Mouse (Mus musculus) myocyte (in vitro differentiated cells): ENCODE measurements around the gene A930017K11Rik. TPM values are rescaled to one million over a fixed set of nuclear protein-coding genes. Genes with fewer than 3 reads are reported as not detected.

Source experiments
- H3K27me3 ChIP-seq: one replicate; pipeline ENCODE4 v1.6.1; 2011; ENCODE audit not compliant: control insufficient read depth, insufficient read depth, insufficient read length
- H3K36me3 ChIP-seq: one replicate; pipeline ENCODE4 v1.6.1; 2011; ENCODE audit not compliant: control insufficient read depth, insufficient read depth
- H3K4me2 ChIP-seq: one replicate; pipeline ENCODE4 v1.6.1; 2011; ENCODE audit warnings: low read depth, control low read depth
- H3K4me3 ChIP-seq: one replicate; pipeline ENCODE4 v1.5.1; 2011; ENCODE audit warnings: mild to moderate bottlenecking, control low read depth, moderate library complexity
- H3K79me2 ChIP-seq: one replicate; pipeline ENCODE4 v1.6.1; 2011; ENCODE audit not compliant: control insufficient read depth, insufficient read depth
- H3ac ChIP-seq: one replicate; pipeline ENCODE4 v1.6.1; 2011; ENCODE audit not compliant: control insufficient read depth, insufficient read length
- CEBPB ChIP-seq: IDR thresholded peaks from 2 replicates; pipeline ENCODE4 v1.6.1; 2011; ENCODE audit warnings: mild to moderate bottlenecking, moderate library complexity; ENCODE audit not compliant: poor library complexity, insufficient read depth, severe bottlenecking
- E2F4 ChIP-seq: IDR thresholded peaks from one replicate; pipeline ENCODE4 v1.6.1; 2011; ENCODE audit warnings: mild to moderate bottlenecking, control low read depth, moderate library complexity; ENCODE audit not compliant: insufficient read depth
- MAX ChIP-seq: IDR thresholded peaks from one replicate; pipeline ENCODE4 v1.6.1; 2011; ENCODE audit warnings: low read depth, mild to moderate bottlenecking, control low read depth
- MYOD1 ChIP-seq, 3 experiments: IDR thresholded peaks; one replicate each; pipeline ENCODE4 v1.6.1; 2011; ENCODE audit warnings: control low read depth in 2 of 3, low read depth in 2 of 3, mild to moderate bottlenecking in 2 of 3, moderate library complexity in 1 of 3; ENCODE audit not compliant: insufficient read length in 2 of 3, control insufficient read depth in 1 of 3
- MYOG ChIP-seq, 3 experiments: IDR thresholded peaks; one replicate each; pipeline ENCODE4 v1.6.1; 2011; ENCODE audit warnings: control low read depth in 2 of 3, low read depth in 2 of 3, mild to moderate bottlenecking in 2 of 3; ENCODE audit not compliant: insufficient read length in 2 of 3, control insufficient read depth in 1 of 3, insufficient read depth in 1 of 3
- POLR2A ChIP-seq: IDR thresholded peaks from one replicate; pipeline ENCODE4 v1.6.1; 2011; ENCODE audit warnings: low read depth, mild to moderate bottlenecking, control low read depth, moderate library complexity; ENCODE audit not compliant: insufficient read length
- POLR2AphosphoS2 ChIP-seq: IDR thresholded peaks from one replicate; pipeline ENCODE4 v1.6.1; 2011; ENCODE audit warnings: low read depth, control low read depth; ENCODE audit not compliant: insufficient read length
- REST ChIP-seq: IDR thresholded peaks from one replicate; pipeline ENCODE4 v1.6.1; 2011; ENCODE audit warnings: mild to moderate bottlenecking, control low read depth, moderate library complexity; ENCODE audit not compliant: insufficient read depth, insufficient read length
- SRF ChIP-seq: IDR thresholded peaks from one replicate; pipeline ENCODE4 v1.6.1; 2011; ENCODE audit warnings: low read depth; ENCODE audit not compliant: control insufficient read depth, insufficient read length
- TCF12 ChIP-seq: IDR thresholded peaks from one replicate; pipeline ENCODE4 v1.6.1; 2011; ENCODE audit warnings: mild to moderate bottlenecking, control low read depth; ENCODE audit not compliant: poor library complexity, insufficient read depth, severe bottlenecking
- TCF3 ChIP-seq: IDR thresholded peaks from one replicate; pipeline ENCODE4 v1.6.1; 2011; ENCODE audit warnings: low read depth, control low read depth; ENCODE audit not compliant: insufficient read length
- USF1 ChIP-seq: IDR thresholded peaks from one replicate; pipeline ENCODE4 v1.6.1; 2011; ENCODE audit warnings: low read depth, mild to moderate bottlenecking, control low read depth, moderate library complexity
- polyA plus RNA-seq: library from polyadenylated mRNA; unstranded; fragments of >200 nt; fragmentation: generic; extraction: Trizol; gene quantifications from one replicate; pipeline ENCODE4 v1.2.1, GENCODE M21; 2012; ENCODE audit warnings: missing spikeins

The A930017K11Rik gene
- polyA plus RNA-seq, 1 experiment, result 0.02 TPM

GRCm38 (mm10) chr17:25985306-25986294, 33.2 kb upstream of the A930017K11Rik start, which contains the start of gene Capn15:
Capn15 (minus strand) TSS chr17:25985796.
- Histone ChIP-seq H3ac (peak within 1 kb of the TSS; percentile 48), H3K27me3 (no peaks in the 10 kb centered on the region), H3K4me3 (peak within 1 kb of the TSS; percentile 57), H3K36me3 (no peaks in the 10 kb centered on the region), H3K79me2 (peaks cover 25% of the 10 kb centered on the region), H3K4me2 (peak within 1 kb of the TSS; percentile 96)
- TF ChIP-seq MYOD1 (IDR thresholded peaks at IDR 0.05; ENCODE audit: control insufficient read depth in 1 of 3, insufficient read length in 2 of 3, low read depth in 2 of 3) (no peak), POLR2A (peak; percentile 84), SRF (peak; percentile 58), USF1 (peak; percentile 39), POLR2AphosphoS2 (peak; percentile 80), E2F4 (no peak)

- no peaks in the 10 kb centered on the region for H3K27me3 ChIP-seq
- peaks cover 30% of the 10 kb centered on the region for H3K79me2 ChIP-seq
- no peaks in the 10 kb centered on the region for H3K36me3 ChIP-seq
- peak overlapping the region; percentile 48 for H3ac ChIP-seq
- H3K4me2 ChIP-seq, result peak overlapping the region; percentile 89
- TF ChIP-seq USF1 (no peak), POLR2AphosphoS2 (peak; percentile 9)
- peak overlapping the region; percentile 57 for H3K4me3 ChIP-seq
These were observed 32.4 kb upstream of the A930017K11Rik start for GRCm38 (mm10) chr17:25984556-25985305.

- H3ac ChIP-seq, result no peak overlapping the region
- no peaks in the 10 kb centered on the region for H3K27me3 ChIP-seq
- peak overlapping the region; percentile 89 for H3K4me2 ChIP-seq
- peak overlapping the region; percentile 57 for H3K4me3 ChIP-seq
- peaks cover 36% of the 10 kb centered on the region for H3K79me2 ChIP-seq
- no peaks in the 10 kb centered on the region for H3K36me3 ChIP-seq
- TF ChIP-seq USF1, result no peak
- TF ChIP-seq MYOD1 (IDR thresholded peaks at IDR 0.05; ENCODE audit: control insufficient read depth in 1 of 3, insufficient read length in 2 of 3, low read depth in 2 of 3), result no peak
- TF ChIP-seq E2F4, result no peak
- TF ChIP-seq SRF, result no peak
- TF ChIP-seq TCF12, result no peak
- no peak for TF ChIP-seq POLR2AphosphoS2
- TF ChIP-seq CEBPB, result no peak
- TF ChIP-seq POLR2A, result no peak
- no peak for TF ChIP-seq MAX
- no peak for TF ChIP-seq REST
- TF ChIP-seq TCF3, result no peak
- TF ChIP-seq MYOG (IDR thresholded peaks at IDR 0.05; ENCODE audit: control insufficient read depth in 1 of 3, insufficient read depth in 1 of 3, insufficient read length in 2 of 3, low read depth in 2 of 3), result no peak
These were observed 31.7 kb upstream of the A930017K11Rik start for GRCm38 (mm10) chr17:25984066-25984465.

GRCm38 (mm10) chr17:25982913-25983312, 30.5 kb upstream of the A930017K11Rik start:
- no peak overlapping the region for H3K4me2 ChIP-seq
- H3K79me2 ChIP-seq, result peaks cover 48% of the 10 kb centered on the region
- no peaks in the 10 kb centered on the region for H3K36me3 ChIP-seq
- TF ChIP-seq E2F4 (no peak), MYOD1 (IDR thresholded peaks at IDR 0.05; ENCODE audit: control insufficient read depth in 1 of 3, insufficient read length in 2 of 3, low read depth in 2 of 3) (no peak), MAX (no peak), POLR2A (no peak), POLR2AphosphoS2 (no peak), USF1 (no peak), REST (no peak), SRF (no peak), MYOG (IDR thresholded peaks at IDR 0.05; ENCODE audit: control insufficient read depth in 1 of 3, insufficient read depth in 1 of 3, insufficient read length in 2 of 3, low read depth in 2 of 3) (no peak), CEBPB (no peak), TCF12 (no peak), TCF3 (no peak)
- no peak overlapping the region for H3ac ChIP-seq
- H3K27me3 ChIP-seq, result no peaks in the 10 kb centered on the region
- H3K4me3 ChIP-seq, result no peak overlapping the region

GRCm38 (mm10) chr17:25980854-25981253, 28.5 kb upstream of the A930017K11Rik start:
- Histone ChIP-seq H3K79me2 (peaks cover 65% of the 10 kb centered on the region), H3K4me3 (no peak overlapping the region), H3K36me3 (no peaks in the 10 kb centered on the region), H3ac (no peak overlapping the region), H3K4me2 (no peak overlapping the region), H3K27me3 (no peaks in the 10 kb centered on the region)
- no peak for TF ChIP-seq TCF3
- TF ChIP-seq MYOD1 (IDR thresholded peaks at IDR 0.05; ENCODE audit: control insufficient read depth in 1 of 3, insufficient read length in 2 of 3, low read depth in 2 of 3), result no peak
- TF ChIP-seq POLR2A, result no peak
- TF ChIP-seq USF1, result no peak
- no peak for TF ChIP-seq CEBPB
- no peak for TF ChIP-seq MAX
- TF ChIP-seq E2F4, result no peak
- no peak for TF ChIP-seq REST
- TF ChIP-seq SRF, result no peak
- no peak for TF ChIP-seq MYOG (IDR thresholded peaks at IDR 0.05; ENCODE audit: control insufficient read depth in 1 of 3, insufficient read depth in 1 of 3, insufficient read length in 2 of 3, low read depth in 2 of 3)
- TF ChIP-seq TCF12, result no peak
- TF ChIP-seq POLR2AphosphoS2, result no peak
